Mouse (Mus musculus) hindbrain, embryonic 12.5 days (tissue): Measurements from ENCODE around the gene Larp7. TPM values are rescaled to one million over a fixed set of nuclear protein-coding genes. Genes with fewer than 3 reads are reported as not detected.

ENCODE experiments used
- ATAC-seq: fragments of 200-750 bp; cut with Nextera tagmentation; 2 replicates; pipeline ENCODE4 v1.8.0; 2017; ENCODE audit warnings: moderate TSS enrichment; ENCODE audit not compliant: low FRiP score
- H3K27ac ChIP-seq: fragments of 300-500 bp; sonication (generic); 2 replicates; pipeline ENCODE4 v1.5.1; 2016; ENCODE audit warnings: mild to moderate bottlenecking
- H3K27me3 ChIP-seq: fragments of 300-500 bp; sonication (generic); 2 replicates; pipeline ENCODE4 v1.6.1; 2016; ENCODE audit warnings: mild to moderate bottlenecking
- H3K36me3 ChIP-seq: fragments of 300-500 bp; sonication (generic); 2 replicates; pipeline ENCODE4 v1.6.1; 2016; ENCODE audit warnings: mild to moderate bottlenecking
- H3K4me1 ChIP-seq: fragments of 300-500 bp; sonication (generic); 2 replicates; pipeline ENCODE4 v1.6.1; 2016
- H3K4me2 ChIP-seq: fragments of 300-500 bp; sonication (generic); replicated peaks from 2 replicates; pipeline ENCODE4 v1.6.1; 2016; ENCODE audit warnings: mild to moderate bottlenecking
- H3K4me3 ChIP-seq: fragments of 300-500 bp; sonication (generic); 2 replicates; pipeline ENCODE4 v1.5.1; 2016; ENCODE audit warnings: mild to moderate bottlenecking
- H3K9ac ChIP-seq: fragments of 300-500 bp; sonication (generic); 2 replicates; pipeline ENCODE4 v1.6.1; 2016; ENCODE audit warnings: mild to moderate bottlenecking, moderate library complexity
- H3K9me3 ChIP-seq: fragments of 300-500 bp; sonication (generic); replicated peaks from 2 replicates; pipeline ENCODE4 v1.6.1; 2016; ENCODE audit warnings: mild to moderate bottlenecking
- WGBS: fragments of 180-500 bp; shearing (Covaris S2); methylation state at CpG from one replicate; pipeline ENCODE4 v1.1.7; 2016; 5-methylcytosine and 5-hydroxymethylcytosine counted together
- polyA plus RNA-seq: library from polyadenylated mRNA; unstranded; fragments of >200 nt; fragmentation: Nextera tagmentation; extraction: Ambion mirVana; gene quantifications from 2 replicates; pipeline ENCODE4 v1.2.1, GENCODE M21; 2016

The Larp7 gene
- 49.8 and 55.6 TPM in 2 replicates for polyA plus RNA-seq

DNA sequence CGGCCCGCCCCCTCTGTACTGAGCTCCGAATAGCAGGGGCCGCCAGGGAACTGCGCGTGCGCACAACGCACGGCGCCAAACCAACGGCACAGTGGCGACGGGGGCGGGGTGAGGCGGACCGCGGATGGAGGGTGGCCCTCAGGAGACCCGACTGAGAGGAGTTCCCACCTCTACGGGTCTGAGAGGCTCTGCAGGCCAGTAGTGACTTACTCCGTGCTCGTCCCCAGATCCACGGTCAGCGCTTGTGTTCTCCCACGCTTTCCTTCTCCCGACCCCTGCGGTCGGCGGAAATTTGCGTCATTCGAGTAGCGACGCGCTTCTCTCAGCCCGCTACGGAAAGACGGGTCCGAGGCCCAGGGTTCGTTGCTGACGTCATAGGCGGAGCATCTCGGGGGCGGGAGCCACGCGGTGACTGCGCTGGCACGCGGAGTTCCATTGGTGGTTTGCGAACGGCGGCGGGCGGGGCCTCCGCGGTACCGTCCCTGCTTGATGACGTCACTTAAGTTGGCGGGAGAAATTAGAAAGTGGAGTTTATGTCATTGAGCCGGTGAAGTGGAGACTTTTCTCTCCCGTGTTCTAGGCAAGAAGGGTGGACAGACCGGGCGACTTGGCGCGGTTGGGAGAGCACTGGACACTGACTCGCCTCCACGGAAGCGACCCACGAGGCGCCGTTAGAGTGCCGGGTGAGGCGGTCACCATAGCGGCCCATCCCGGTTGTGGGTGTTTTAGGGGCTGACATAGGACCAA is at the start of gene Larp7, which contains the start of gene Zgrf1:
Larp7 (minus strand) TSS at position 377 of the 747 bp plus-strand sequence.
Zgrf1 (plus strand) TSS at position 517 of the 747 bp plus-strand sequence.
- H3K4me1 ChIP-seq: peaks cover 9% of the 10 kb centered on the region
- no peaks in the 10 kb centered on the region for H3K9me3 ChIP-seq
- peaks cover 10% of the 10 kb centered on the region; the same call in 1 of the 2 replicates for H3K36me3 ChIP-seq
- peak; percentile 100 for ATAC-seq
- H3K27ac ChIP-seq: peak within 1 kb of the TSS; percentile 92
- no peaks in the 10 kb centered on the region for H3K27me3 ChIP-seq
- under 1% methylated on average over 73 of the region's 73 CpGs for WGBS
- H3K4me2 ChIP-seq: peak within 1 kb of the TSS; percentile 71
- peak within 1 kb of the TSS; percentile 77 for H3K9ac ChIP-seq
- H3K4me3 ChIP-seq: peak within 1 kb of the TSS; percentile 71

DNA sequence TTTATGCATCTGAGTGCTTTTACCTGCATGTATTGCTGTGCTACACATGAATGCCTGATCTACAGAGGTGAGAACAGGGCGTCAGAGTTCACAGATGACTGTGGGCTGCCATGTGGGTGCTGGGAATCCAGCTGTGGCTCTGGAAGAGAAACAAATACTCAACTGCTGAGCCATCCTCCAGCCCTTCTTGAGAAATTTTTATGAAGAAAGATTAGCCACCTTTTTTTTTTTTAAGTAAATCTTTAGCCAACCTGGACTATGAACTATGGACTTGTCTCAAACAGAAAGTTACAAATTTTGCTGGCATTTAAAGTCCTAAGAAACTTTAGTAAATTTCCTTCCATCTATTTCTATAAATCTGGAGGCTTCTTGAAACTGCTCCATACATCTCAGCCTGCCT is 44.0 kb upstream of the Larp7 start:
- H3K9ac ChIP-seq: no peak overlapping the region
- no peak for ATAC-seq
- no peak overlapping the region for H3K27ac ChIP-seq
- no peaks in the 10 kb centered on the region for H3K9me3 ChIP-seq
- H3K27me3 ChIP-seq: no peaks in the 10 kb centered on the region
- H3K4me2 ChIP-seq: no peak overlapping the region
- H3K4me1 ChIP-seq: no peaks in the 10 kb centered on the region
- WGBS: 94% methylated on average over 1 of the region's 1 CpGs
- no peak overlapping the region for H3K4me3 ChIP-seq
- peaks cover 12% of the 10 kb centered on the region for H3K36me3 ChIP-seq

DNA sequence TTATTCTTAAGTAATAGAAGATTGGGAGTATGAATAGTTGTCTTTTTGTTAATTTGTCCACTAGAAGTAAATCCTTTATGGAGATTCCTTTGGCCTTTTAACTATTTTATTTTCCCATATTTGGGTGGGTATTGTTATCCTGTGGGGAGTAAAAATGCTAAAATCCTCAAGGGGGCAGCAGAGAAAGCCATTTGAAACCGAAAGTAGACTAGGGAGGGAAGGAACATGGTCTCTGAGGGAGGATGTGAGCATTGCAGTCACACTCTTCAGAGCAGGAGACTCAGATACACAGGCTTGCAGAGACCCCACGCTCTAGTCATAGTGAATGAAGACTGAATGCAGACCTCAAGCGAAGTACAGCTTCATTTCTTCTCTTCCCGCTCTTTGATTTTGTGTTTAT is 19.4 kb upstream of the Larp7 start:
- ATAC-seq: no peak
- no peak overlapping the region for H3K4me2 ChIP-seq
- no peak overlapping the region for H3K27ac ChIP-seq
- no peak overlapping the region for H3K9ac ChIP-seq
- H3K4me1 ChIP-seq: no peaks in the 10 kb centered on the region
- no peaks in the 10 kb centered on the region for H3K27me3 ChIP-seq
- peaks cover 24% of the 10 kb centered on the region; the same call in 1 of the 2 replicates for H3K36me3 ChIP-seq
- 61% methylated on average over 4 of the region's 4 CpGs for WGBS
- H3K9me3 ChIP-seq: no peaks in the 10 kb centered on the region
- H3K4me3 ChIP-seq: no peak overlapping the region

DNA sequence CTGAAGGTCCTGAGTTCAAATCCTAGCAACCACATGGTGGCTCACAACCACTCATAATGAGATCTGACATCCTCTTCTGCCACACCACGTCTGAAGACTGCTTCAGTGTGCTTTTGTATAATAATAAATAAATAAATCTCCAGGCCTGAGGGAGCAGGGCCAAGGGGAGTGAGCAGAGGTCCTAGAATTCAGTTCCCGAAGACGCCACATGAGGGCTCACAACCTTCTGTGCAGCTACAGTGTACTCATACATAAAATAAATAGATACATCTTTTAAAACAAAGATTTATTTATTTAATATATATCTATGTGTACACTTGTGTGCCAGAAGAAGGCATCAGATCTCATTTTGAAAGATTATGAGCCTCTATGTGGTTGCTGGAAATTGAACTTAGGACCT is 12.0 kb upstream of the Larp7 start:
- peaks cover 29% of the 10 kb centered on the region for H3K36me3 ChIP-seq
- H3K27ac ChIP-seq: no peak overlapping the region
- no peaks in the 10 kb centered on the region for H3K9me3 ChIP-seq
- H3K4me2 ChIP-seq: no peak overlapping the region
- H3K4me1 ChIP-seq: no peaks in the 10 kb centered on the region
- H3K9ac ChIP-seq: no peak overlapping the region
- H3K4me3 ChIP-seq: no peak overlapping the region
- ATAC-seq: no peak
- H3K27me3 ChIP-seq: no peaks in the 10 kb centered on the region
- 81% methylated on average over 3 of the region's 3 CpGs for WGBS

DNA sequence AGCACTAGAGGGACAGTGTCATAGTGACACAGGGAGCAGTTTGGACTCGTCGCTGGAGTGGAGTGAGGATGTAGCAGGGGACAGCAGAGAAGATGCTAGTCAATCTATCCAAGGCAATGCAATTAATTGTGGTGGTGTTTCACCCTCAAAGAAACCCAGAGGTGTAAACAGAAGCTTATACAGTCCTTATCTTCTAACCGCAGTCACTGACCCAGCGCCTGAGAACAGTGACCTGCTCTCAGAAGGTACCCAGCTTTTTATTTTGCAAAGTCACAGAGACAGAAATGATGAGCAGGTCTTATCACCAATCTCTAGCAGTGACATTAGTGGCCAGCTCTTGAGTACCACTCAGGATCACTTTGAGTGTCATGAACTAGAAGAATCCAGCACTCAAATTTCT is 9.8 kb upstream of the Larp7 start:
- over 99% methylated on average over 4 of the region's 4 CpGs for WGBS
- H3K4me1 ChIP-seq: no peaks in the 10 kb centered on the region
- no peaks in the 10 kb centered on the region for H3K27me3 ChIP-seq
- H3K4me2 ChIP-seq: no peak overlapping the region
- no peak overlapping the region for H3K4me3 ChIP-seq
- peaks cover 22% of the 10 kb centered on the region for H3K36me3 ChIP-seq
- H3K9me3 ChIP-seq: no peaks in the 10 kb centered on the region
- H3K27ac ChIP-seq: no peak overlapping the region
- ATAC-seq: no peak
- no peak overlapping the region for H3K9ac ChIP-seq

DNA sequence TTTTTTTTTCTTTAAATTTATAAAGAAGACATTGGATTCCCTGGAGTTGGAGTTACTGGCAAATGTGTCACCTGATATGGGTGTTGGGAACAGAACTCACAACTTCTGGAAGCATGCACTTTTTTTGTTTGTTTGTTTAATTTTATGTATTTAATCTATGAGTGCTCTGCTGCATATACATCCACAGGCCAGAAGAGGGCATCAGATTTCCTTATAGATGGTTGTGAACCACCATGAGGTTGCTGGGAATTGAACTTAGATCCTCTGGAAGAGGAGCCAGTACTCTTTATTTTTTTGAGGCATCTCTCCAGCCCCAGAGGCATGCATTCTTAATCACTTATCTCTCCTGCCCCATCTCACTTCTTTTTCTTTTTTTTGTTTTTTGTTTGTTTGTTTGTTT is 5.1 kb upstream of the Larp7 start:
- H3K4me1 ChIP-seq: peaks cover 9% of the 10 kb centered on the region
- H3K4me2 ChIP-seq: no peak overlapping the region
- H3K36me3 ChIP-seq: peaks cover 28% of the 10 kb centered on the region
- H3K9me3 ChIP-seq: no peaks in the 10 kb centered on the region
- no peak overlapping the region for H3K27ac ChIP-seq
- no peaks in the 10 kb centered on the region for H3K27me3 ChIP-seq
- H3K4me3 ChIP-seq: no peak overlapping the region
- no peak for ATAC-seq
- H3K9ac ChIP-seq: no peak overlapping the region

DNA sequence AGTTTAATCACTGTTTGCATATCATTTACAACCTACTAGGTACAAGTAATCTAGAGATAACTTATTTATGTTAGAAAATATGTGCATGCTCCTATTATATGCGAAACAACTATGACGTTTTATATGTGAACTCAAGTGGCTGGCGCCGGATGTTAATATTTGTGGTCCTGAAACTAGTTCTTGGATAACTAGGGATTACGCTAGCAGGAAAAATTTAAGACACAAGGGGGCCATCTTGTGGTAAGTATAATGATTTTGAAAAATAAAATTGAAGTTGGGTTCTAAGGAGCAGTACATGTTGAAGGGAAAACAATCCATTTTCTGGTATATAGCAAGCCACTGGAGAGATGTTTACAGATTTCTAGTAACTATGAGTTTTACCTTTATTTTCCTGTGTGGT is 1.6 kb upstream of the Larp7 start:
- H3K27ac ChIP-seq: no peak overlapping the region
- no peaks in the 10 kb centered on the region for H3K27me3 ChIP-seq
- no peak overlapping the region for H3K9ac ChIP-seq
- peaks cover 9% of the 10 kb centered on the region for H3K4me1 ChIP-seq
- H3K4me3 ChIP-seq: no peak overlapping the region
- no peak for ATAC-seq
- 59% methylated on average over 5 of the region's 5 CpGs for WGBS
- peak overlapping the region; percentile 71 for H3K4me2 ChIP-seq
- no peaks in the 10 kb centered on the region for H3K9me3 ChIP-seq
- H3K36me3 ChIP-seq: peaks cover 10% of the 10 kb centered on the region; the same call in 1 of the 2 replicates

DNA sequence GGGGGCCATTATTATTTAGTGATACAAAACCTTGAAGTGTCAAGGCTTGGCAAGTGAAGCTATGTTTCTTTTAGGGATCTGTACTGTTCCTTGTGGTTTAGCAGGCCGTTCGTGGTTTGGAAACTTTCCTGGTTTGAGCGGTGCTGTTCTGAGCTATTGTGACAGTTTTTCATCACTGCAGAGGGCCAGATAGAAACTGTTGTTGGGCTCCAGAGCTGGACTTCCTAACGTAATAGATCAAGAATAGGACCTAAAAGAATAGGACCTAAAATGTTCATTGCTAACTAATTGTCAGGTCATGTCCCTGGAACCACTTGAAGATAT is 533 bp upstream of the Larp7 start:
- H3K4me2 ChIP-seq: peak overlapping the region; percentile 71
- 2% methylated on average over 4 of the region's 4 CpGs for WGBS
- H3K27ac ChIP-seq: no peak overlapping the region
- H3K9me3 ChIP-seq: no peaks in the 10 kb centered on the region
- H3K9ac ChIP-seq: peak overlapping the region; percentile 56
- H3K4me1 ChIP-seq: peaks cover 9% of the 10 kb centered on the region
- H3K36me3 ChIP-seq: peaks cover 10% of the 10 kb centered on the region; the same call in 1 of the 2 replicates
- H3K27me3 ChIP-seq: no peaks in the 10 kb centered on the region
- peak overlapping the region; percentile 71 for H3K4me3 ChIP-seq
- no peak for ATAC-seq

DNA sequence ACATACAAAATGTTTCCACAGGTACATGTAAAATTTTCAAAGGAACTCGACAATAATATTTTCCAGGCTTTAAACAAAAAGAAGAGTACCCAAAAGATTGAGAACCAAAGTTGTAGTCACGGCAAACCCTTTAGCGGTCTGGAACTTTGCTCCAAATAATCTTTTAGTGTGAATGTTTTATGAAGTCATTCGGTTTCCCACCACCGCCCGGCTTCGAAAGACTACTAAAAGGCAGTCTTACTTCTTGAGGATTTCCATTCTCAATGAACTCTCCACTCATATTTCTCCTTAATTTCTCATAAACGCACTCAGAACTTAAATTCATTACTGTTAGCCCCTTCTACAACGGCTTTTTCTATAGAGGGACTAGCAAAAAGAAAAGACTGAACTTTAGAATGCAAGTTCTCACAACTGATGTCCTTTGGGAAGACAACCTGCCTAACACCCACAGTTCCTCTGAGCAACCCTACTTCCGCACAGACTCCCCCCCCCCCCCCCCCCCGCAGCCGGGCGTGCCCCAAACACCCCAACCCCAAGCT is 646 bp downstream of the Larp7 start:
- peak overlapping the region; percentile 71 for H3K4me3 ChIP-seq
- peak overlapping the region; percentile 92 for H3K27ac ChIP-seq
- H3K27me3 ChIP-seq: no peaks in the 10 kb centered on the region
- H3K4me1 ChIP-seq: peaks cover 9% of the 10 kb centered on the region
- ATAC-seq: no peak
- peak overlapping the region; percentile 77 for H3K9ac ChIP-seq
- no peaks in the 10 kb centered on the region for H3K9me3 ChIP-seq
- WGBS: 9% methylated on average over 12 of the region's 13 CpGs
- peak overlapping the region; percentile 52 for H3K4me2 ChIP-seq
- peaks cover 9% of the 10 kb centered on the region; the same call in 1 of the 2 replicates for H3K36me3 ChIP-seq

DNA sequence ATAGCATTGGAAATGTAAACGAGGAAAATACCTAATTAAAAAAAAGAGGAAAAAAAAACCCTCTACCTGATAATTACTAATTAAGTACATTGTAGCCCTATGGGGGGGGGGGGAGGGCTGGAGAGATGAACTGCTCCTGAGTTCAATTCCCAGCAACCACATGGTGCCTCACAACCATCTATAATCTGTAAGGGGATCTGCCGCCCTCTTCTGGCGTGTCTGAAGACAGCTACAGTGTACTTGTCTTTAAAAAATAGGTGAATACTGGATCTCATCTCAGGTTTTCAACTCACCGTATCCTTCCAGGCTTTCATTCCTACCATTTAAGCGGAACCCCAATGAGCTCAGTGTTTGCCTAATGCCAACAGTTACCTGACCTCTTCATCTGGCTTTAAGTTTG is 5.3 kb downstream of the Larp7 start:
- Histone ChIP-seq H3K27ac (no peak overlapping the region), H3K4me1 (no peaks in the 10 kb centered on the region), H3K4me2 (no peak overlapping the region), H3K9me3 (no peaks in the 10 kb centered on the region), H3K36me3 (peaks cover 27% of the 10 kb centered on the region), H3K4me3 (no peak overlapping the region), H3K9ac (no peak overlapping the region), H3K27me3 (no peaks in the 10 kb centered on the region)
- no peak for ATAC-seq
- 26% methylated on average over 5 of the region's 5 CpGs for WGBS

DNA sequence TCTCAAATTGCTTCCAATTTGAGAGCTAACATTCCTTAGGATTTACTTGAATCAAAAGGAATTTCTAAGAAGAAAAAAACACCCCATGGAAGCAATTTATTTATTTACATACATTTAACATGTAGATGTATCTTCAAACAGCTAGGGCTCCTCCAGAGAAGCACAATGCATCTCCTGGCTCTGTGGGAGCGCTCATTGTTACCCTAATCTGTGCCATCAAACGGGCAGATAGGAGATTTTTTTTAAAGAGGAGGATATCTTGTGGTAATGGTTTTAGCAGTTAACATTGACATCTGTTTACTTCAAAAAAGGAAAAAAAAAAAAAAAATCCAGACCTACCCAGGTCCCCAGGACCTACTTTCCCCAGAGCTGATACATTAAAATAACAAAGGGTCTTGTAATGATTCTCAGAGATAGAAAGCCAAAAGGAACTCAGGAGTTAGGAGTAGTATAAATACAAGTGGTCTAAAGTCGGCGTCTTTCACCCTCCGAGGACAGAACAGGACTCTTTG is 8.5 kb downstream of the Larp7 start:
- Histone ChIP-seq H3K36me3 (peaks cover 34% of the 10 kb centered on the region), H3K27ac (no peak overlapping the region), H3K9me3 (no peaks in the 10 kb centered on the region)

DNA sequence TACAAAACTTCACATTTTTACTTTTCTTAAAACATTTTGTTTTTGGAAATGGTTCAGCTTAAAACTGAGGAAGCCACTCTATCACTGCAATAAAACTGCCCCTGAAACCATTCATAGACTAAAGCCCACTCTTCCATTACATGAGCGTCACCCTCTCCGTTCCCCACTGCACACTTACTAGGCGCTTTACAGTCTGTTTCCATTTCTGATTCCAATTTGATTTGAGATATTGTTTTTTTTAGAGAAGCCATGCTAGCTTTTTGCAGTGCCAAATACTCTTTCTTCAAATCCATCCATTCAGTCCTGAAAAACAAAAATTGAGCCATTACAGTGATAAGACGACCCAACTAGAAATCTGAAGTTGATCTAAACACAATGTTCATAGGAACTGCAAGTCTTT is 9.2 kb downstream of the Larp7 start:
- 76% methylated on average over 4 of the region's 4 CpGs for WGBS

More for the DNA sequence above, 8.5 kb downstream of the Larp7 start:
- ATAC-seq: no peak
- WGBS: 28% methylated on average over 5 of the region's 5 CpGs
- Histone ChIP-seq H3K4me3 (no peak overlapping the region), H3K27me3 (no peaks in the 10 kb centered on the region), H3K4me2 (no peak overlapping the region), H3K9ac (no peak overlapping the region), H3K4me1 (no peaks in the 10 kb centered on the region)

DNA sequence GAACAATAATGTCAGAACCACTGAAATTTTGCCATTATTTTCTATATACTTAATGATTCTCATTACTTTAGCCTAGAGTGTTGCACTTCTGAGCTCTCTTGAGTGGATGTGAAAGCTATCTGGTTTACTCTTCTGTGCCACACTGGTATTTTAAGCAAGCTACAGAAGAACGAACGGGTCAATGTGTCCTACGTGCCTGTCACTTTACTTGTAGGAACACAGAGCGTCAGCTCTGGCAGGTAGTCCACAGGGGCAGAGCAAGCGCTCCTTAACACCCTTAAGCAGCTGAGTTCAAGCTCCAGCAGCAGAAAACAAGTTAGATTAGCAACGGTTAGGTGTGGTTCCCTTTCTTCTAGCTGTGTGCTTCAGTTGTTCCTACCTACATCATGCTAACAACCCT is 14.0 kb downstream of the Larp7 start:
- H3K4me2 ChIP-seq: no peak overlapping the region
- no peaks in the 10 kb centered on the region for H3K27me3 ChIP-seq
- WGBS: 80% methylated on average over 6 of the region's 6 CpGs
- peaks cover 12% of the 10 kb centered on the region; the same call in 1 of the 2 replicates for H3K36me3 ChIP-seq
- ATAC-seq: no peak
- no peak overlapping the region for H3K27ac ChIP-seq
- H3K9ac ChIP-seq: no peak overlapping the region
- H3K4me1 ChIP-seq: no peaks in the 10 kb centered on the region
- no peaks in the 10 kb centered on the region for H3K9me3 ChIP-seq
- no peak overlapping the region for H3K4me3 ChIP-seq

More for the DNA sequence above, 9.2 kb downstream of the Larp7 start:
- no peak overlapping the region for H3K4me3 ChIP-seq
- no peak for ATAC-seq
- no peak overlapping the region for H3K27ac ChIP-seq
- no peaks in the 10 kb centered on the region for H3K9me3 ChIP-seq
- no peaks in the 10 kb centered on the region for H3K4me1 ChIP-seq
- H3K27me3 ChIP-seq: no peaks in the 10 kb centered on the region
- no peak overlapping the region for H3K9ac ChIP-seq
- no peak overlapping the region for H3K4me2 ChIP-seq
- peaks cover 34% of the 10 kb centered on the region for H3K36me3 ChIP-seq
